Mouse (Mus musculus) T-helper 17 cell (primary cell): ENCODE measurements around the gene Hikeshi.

ENCODE experiments used
- in situ Hi-C, 2 experiments: fragments of 300-600 bp; cut with MboI, MseI; formaldehyde crosslinking; loops; 1 replicate in 1 of 2; 2 replicates in 1 of 2; pipeline ENCODE4 v1.15.1; 2025; ENCODE audit warnings: high pct_unique_total_duplicates in 2 of 2

Gene Hikeshi

GRCm38 (mm10) chr7:89940571-89941463, at the start of gene Hikeshi:
Gene Hikeshi, minus strand, starts transcription at chr7:89941204.
- in situ Hi-C loops = loop anchor here in 1 of 2 experiments (10.0 kb wide), 1 partner anchor 494 kb away; no protein-coding TSS in a partner anchor

DNA sequence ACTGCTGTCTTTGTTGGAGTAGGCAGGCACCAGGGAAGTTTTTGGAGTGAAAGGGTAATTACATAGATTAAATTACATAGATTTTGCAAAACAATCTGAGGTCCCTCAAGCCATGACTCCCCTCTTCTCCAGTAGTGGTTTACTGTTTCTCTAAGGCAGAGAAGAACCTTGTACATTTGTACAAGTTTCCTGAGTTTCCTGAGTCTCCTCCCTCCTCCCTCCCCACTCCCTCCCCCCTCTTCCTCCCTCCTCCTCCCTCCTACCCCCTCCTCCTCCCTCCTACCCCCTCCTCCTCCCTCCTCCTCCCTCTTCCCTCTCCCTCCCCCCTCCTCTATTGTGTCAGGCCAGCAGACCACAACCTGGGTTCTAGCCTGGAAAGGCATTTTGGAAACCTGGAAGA, 43.4 kb upstream of the Hikeshi start:
- in situ Hi-C loops = no loop called here

- in situ Hi-C loops = no loop called here
Observed at GRCm38 (mm10) chr7:89983441-89983840, 42.4 kb upstream of the Hikeshi start.

- in situ Hi-C loops = no loop called here
Observed at GRCm38 (mm10) chr7:89981557-89981956, 40.6 kb upstream of the Hikeshi start.

DNA sequence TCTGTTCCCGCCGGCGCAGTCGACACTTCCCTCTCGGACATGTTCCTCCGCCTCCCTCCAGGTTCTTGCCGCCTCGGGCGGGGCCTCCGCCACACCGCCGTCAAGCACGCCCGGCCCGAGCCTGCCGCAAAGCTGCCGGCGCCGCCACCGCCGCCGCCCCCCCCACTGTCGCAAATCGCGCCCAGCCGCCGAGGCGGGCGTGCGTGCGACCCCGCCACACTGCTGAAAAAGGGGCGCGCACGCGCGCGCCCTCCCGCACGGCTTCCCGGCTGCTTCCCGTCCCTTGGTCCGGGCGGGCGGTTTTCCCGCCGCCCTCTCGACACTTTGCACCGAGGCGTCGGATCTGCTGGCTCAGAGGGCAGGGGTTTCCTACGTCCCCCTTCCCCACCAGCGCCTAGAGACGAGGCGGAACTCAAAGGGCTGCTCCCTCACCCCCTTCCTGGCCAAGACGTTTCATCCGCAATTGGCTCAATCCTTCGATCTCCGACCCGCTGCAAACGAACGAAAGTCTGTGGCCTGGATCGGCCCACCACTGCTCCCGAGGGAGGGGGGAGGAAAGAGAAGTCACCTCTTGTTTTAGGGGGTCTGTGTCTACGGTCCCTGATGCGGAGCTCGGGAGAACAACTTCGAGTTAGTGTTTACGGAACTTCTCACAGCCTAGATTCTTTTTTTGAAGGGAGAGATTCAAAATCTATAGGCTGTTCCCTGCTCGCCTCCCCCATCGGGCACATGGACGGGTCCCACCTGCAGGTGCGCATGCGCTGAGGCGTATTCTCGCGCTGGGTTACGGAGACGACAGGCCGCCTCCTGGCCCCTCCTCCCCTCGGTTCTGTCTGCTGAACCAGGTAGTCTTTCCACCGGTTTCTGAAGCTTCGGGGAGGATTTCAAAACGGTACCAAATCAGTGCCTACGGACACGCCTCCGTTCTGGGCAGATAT, 39.8 kb upstream of the Hikeshi start, which contains the start of gene Eed:
Eed (minus strand) TSS at position 499 of the 938 bp plus-strand sequence.
- in situ Hi-C loops = no loop called here

DNA sequence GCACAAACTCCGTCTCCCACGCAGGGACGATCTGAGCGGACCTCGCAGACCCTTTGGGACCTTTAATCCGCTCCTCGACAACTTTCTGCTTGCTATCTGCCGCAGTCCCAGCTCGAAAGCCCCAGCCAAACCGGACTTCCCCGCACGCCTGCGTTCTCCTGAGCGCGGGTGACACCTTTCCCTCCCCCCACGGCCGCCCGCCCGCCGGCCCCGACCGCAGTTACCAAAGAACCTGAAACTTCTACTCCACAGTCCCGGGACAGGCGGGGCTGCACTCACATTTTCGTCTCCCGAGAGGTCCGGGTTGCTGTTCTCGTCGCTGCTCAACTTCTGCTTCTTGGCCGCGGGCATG, 39.1 kb upstream of the Hikeshi start:
- in situ Hi-C loops = no loop called here

GRCm38 (mm10) chr7:89979432-89980130, 38.6 kb upstream of the Hikeshi start:
- in situ Hi-C loops = no loop called here

- in situ Hi-C loops = no loop called here
Observed at GRCm38 (mm10) chr7:89976796-89977195, 35.8 kb upstream of the Hikeshi start.

GRCm38 (mm10) chr7:89975571-89975970, 34.6 kb upstream of the Hikeshi start:
- in situ Hi-C loops = no loop called here

DNA sequence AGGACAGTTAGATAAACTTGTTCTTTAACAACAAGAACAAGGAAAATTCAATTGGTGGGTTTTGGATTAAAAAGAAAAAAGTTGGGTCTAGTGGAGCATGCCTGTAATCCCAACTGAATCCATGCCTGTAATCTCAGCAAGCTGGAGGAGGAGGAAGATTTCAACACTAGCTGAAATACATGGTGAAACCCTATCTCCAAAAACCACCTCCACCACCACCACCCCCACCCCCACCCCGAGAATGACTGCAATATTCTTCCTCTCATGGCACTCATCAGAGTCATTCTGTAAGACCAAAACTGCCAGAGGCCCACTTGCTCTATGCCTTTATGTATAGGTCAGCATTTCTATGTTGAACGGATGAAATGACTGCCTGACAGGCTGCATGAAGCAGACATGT, 26.2 kb upstream of the Hikeshi start:
- in situ Hi-C loops = loop anchor here in 1 of 2 experiments (5.0 kb wide), 1 partner anchor 210 kb away; no protein-coding TSS in a partner anchor

DNA sequence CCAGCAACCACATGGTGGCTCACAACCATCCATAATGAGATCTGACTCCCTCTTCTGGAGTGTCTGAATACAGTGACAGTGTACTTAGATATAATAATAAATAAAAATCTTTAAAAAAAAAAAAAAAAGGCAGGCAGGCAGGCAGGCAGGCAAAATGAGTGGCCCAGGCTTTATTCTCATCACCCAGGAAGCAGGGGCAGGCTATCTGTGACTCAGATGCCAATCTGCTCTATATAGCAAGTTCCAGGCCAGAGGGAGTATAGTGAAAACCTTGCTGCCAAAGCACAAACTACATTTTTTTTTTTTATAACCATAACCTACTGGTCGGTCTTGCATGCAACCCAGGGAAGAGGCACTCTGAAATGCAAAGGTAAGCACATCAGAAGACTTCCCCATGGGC, 25.8 kb upstream of the Hikeshi start:
- in situ Hi-C loops = loop anchor here in 1 of 2 experiments (5.0 kb wide), 1 partner anchor 211 kb away; no protein-coding TSS in a partner anchor

DNA sequence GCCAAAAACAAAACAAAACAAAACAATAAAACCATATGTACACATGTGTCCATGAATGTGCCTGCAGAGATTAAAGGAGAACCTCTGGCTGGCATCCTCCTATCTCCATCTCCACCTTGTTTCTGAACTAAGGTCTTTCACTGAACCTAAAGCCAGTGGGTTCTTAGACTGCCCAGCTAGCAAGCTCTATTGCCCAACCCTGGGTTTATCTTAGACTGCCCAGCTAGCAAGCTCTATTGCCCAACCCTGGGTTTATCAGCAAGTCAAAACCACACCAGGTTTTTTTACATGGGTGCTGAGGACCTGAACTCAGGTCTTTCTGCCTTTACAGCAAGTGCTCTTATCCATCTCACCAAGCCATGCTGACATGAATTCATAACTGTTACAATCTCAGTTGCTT, 22.1 kb upstream of the Hikeshi start:
- in situ Hi-C loops = no loop called here

- in situ Hi-C loops = no loop called here
Observed at GRCm38 (mm10) chr7:89957300-89957699, 16.3 kb upstream of the Hikeshi start.

- in situ Hi-C loops = no loop called here
Observed at GRCm38 (mm10) chr7:89954261-89954660, 13.3 kb upstream of the Hikeshi start.

DNA sequence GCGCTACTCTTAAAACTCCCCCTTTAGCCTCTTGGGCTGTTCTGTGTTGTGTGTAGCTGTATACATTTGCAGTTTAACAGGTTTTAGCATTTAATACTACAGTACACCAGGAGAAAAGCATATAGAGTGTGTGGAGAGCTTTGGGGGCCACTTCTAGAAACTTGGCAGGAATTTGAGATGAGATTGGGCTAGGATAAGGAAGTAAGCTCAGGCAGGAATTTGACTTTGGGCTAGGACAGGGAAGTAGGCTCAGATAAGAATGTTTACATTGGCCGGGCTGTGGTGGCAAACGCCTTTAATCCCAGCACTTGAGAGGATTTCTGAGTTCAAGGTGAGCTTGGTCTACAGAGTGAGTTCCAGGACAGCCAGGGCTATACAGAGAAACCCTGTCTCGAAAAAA, 8.4 kb upstream of the Hikeshi start:
- in situ Hi-C loops = loop anchor here in 1 of 2 experiments (10.0 kb wide), 1 partner anchor 485 kb away; no protein-coding TSS in a partner anchor

- in situ Hi-C loops = loop anchor here in 1 of 2 experiments (10.0 kb wide), 1 partner anchor 487 kb away; no protein-coding TSS in a partner anchor
Observed at GRCm38 (mm10) chr7:89948026-89948425, 7.0 kb upstream of the Hikeshi start.

DNA sequence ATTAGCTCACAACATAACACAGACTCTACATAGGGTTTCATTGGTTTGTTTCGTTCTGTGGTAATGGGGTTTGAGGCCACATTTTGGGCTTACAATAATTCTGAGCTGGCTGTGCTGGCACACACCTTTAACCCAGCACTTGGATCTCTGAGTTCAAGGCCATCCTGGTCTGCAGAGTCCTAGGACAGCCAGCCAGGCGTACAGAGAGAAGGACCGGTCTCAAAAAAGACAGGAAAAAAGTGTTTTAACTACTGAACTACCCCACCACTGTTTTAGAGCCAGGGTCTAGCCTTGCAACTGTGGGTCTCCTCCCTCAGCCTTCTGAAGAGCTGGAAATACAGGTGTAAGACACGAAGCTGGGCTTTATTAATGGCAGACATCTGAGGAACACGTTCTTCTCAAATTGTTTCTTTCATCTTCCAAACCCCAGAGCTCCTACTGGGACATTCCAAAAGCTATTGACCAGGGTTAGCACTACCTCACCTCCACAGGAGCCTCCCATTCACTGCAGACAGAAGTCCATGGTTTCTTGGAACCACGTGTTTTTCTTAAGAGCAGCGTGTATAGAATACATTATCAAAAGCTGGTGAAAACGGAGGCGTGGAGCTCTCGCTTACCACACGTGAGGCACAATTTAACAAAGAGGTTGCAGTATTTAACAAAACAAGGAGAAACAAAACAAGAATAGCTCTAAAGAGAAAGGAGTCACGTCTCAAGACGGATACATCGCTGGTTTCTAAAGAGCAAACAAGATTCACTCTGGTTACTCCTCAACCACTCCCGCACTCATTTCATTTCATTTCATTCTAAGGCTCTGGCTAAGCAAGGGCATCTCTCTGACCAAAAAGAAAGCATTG, 1.3 kb downstream of the Hikeshi start:
- in situ Hi-C loops = loop anchor here in 1 of 2 experiments (10.0 kb wide), 1 partner anchor 495 kb away; no protein-coding TSS in a partner anchor

DNA sequence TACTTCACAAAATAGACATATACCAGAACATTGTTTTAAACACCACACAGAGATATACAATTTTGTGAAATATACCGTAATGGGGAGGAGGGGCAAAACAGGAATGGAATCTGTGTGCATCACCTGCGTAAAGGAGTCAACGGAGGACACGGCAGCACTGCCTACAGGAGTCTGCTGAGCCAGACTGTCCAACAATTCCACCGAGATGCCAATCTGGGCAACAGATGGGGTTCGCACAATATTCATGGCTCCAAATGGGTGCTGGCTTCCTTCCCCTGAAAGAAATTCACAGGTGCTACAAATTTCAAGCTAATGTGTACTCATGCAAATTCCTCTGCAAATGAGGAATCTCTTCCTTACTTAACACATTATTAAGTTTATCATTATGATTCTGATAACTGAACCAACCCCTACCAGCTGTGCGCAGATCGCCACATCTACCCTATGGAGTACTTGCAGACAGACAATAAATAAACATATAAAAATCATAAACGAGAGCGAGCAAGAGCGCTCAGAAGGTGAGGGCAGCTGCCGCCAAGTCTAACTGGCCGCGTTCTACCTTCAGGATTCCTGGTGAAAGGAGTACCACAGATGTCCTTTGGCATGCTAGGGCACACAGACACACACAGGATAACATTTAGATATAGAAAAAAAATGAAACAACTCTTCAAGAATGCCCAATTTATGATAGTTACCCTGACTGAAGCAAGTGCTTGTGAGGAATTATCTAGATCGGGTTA, 17.4 kb downstream of the Hikeshi start:
- in situ Hi-C loops = no loop called here

- in situ Hi-C loops = no loop called here
Observed at GRCm38 (mm10) chr7:89917776-89918175, 23.2 kb downstream of the Hikeshi start.
